Mouse (Mus musculus) spleen, adult 18-20 months (tissue): ENCODE measurements at regions not wholly inside any gene's neighbourhood (a gene's known extent, or its start where the extent isn't known, plus 50 kb on each side); places are given as distances from the start of the nearest gene placed in this dataset.

ENCODE experiments used
- DNase-seq, 2 experiments: peaks; one replicate each; pipeline ENCODE4 v3.0.0; 2022; ENCODE audit warnings: mixed read lengths in 2 of 2

- DNase-seq = no peak
These were observed 272.9 kb downstream of the Lnpk start for GRCm38 (mm10) chr2:74306301-74306700.

GRCm38 (mm10) chr2:74300885-74301451 lies 278.3 kb downstream of the Lnpk start:
- no peak for DNase-seq

- peak in 1 of 2 experiments; percentile 6 for DNase-seq
These were observed 278.9 kb downstream of the Lnpk start for GRCm38 (mm10) chr2:74300366-74300791.

- no peak for DNase-seq
These were observed 286.6 kb downstream of the Lnpk start for GRCm38 (mm10) chr2:74292641-74293040.

GRCm38 (mm10) chr2:74291416-74292396 lies 287.5 kb downstream of the Lnpk start:
- DNase-seq = no peak

- DNase-seq = no peak
These were observed 293.6 kb downstream of the Lnpk start for GRCm38 (mm10) chr2:74285624-74286023.

DNA sequence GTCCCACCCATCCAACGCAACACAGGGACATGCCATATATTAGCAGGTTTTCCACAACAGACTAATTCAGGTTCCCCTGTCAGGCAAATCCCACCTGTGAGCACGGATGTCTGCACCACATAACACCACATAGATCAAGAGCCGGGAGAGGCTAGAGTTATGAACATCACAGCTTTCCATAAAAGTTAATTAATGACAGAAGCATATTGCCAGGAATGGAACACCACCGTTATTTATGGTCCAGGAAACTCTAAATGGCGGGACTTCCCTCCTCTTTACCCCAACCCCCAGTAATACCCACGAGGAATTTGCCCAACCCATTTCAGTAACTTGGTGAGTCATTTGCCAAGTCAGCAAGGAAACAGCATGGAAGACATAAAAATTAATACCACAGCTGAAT lies 314.3 kb downstream of the Lnpk start:
- no peak for DNase-seq

- no peak for DNase-seq
These were observed 322.0 kb downstream of the Lnpk start for GRCm38 (mm10) chr2:74257034-74257781.

GRCm38 (mm10) chr2:74247521-74247920 lies 331.7 kb downstream of the Lnpk start:
- no peak for DNase-seq

- DNase-seq = no peak
These were observed 332.6 kb downstream of the Lnpk start for GRCm38 (mm10) chr2:74246631-74247030.

GRCm38 (mm10) chr2:74244203-74244602 lies 333.1 kb upstream of the Atp5g3 start:
- DNase-seq = no peak

GRCm38 (mm10) chr2:74243801-74244200 lies 332.7 kb upstream of the Atp5g3 start:
- no peak for DNase-seq

DNA sequence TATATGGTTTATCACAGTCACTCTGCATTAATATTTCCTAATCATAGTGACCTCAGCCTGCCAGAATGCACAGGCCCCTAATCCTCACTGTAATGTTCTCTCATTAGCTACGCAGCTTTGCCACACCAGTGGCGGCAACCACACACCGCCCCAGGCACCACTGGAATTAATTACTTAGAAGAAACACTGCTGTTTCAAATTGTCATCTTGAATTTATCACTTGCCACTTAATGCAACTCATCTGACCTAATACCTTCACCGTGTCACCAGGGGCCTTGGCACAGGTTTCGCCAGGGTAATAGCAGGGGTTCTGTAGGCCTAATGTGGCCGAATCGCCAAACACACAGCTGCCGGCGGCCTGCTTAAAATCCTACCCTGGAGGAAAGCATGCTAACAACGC lies 328.5 kb upstream of the Atp5g3 start:
- DNase-seq = no peak

GRCm38 (mm10) chr2:74217437-74217836 lies 306.3 kb upstream of the Atp5g3 start:
- DNase-seq = no peak

DNA sequence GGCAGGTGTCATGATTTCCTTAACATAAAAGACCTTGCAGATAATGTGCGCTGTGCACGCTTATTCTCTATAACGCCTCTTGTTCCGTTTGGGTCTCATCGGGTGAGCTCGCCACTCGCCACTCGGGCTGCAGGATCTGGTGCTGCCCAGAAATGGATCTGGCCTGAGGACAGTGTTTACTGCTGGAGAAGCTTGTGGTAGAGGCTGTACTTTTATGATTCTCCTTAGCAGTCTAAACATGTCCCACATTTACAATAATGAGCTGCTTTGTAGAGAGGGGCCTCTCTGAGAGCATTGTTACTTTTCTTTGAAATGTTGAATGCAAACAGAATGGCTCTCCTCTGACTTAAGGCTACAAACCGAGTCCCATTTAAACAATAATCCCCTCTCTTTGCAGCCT lies 299.1 kb upstream of the Atp5g3 start:
- no peak for DNase-seq

- DNase-seq = no peak
These were observed 298.3 kb upstream of the Atp5g3 start for GRCm38 (mm10) chr2:74209421-74209917.

DNA sequence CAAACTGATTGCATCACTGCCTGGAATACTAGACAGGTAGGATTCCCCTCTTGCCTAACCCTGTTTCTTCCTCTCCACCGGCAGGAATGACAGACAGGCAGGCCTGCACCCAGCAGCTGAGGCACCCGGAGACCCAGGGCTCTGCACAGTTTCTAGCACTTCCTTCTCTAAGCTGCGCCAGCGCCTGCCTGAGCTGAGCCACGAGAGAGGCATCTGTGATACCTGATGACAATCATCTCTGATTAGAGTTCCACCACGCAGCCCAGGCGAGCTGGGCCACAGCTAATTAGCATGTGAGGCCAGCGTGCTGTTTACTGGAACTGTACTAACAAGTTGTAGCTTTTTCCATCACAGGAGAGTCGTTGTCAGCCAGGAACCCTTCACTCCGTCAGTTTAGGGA lies 296.3 kb upstream of the Atp5g3 start:
- no peak for DNase-seq

GRCm38 (mm10) chr2:74202776-74203175 lies 291.6 kb upstream of the Atp5g3 start:
- no peak for DNase-seq

DNA sequence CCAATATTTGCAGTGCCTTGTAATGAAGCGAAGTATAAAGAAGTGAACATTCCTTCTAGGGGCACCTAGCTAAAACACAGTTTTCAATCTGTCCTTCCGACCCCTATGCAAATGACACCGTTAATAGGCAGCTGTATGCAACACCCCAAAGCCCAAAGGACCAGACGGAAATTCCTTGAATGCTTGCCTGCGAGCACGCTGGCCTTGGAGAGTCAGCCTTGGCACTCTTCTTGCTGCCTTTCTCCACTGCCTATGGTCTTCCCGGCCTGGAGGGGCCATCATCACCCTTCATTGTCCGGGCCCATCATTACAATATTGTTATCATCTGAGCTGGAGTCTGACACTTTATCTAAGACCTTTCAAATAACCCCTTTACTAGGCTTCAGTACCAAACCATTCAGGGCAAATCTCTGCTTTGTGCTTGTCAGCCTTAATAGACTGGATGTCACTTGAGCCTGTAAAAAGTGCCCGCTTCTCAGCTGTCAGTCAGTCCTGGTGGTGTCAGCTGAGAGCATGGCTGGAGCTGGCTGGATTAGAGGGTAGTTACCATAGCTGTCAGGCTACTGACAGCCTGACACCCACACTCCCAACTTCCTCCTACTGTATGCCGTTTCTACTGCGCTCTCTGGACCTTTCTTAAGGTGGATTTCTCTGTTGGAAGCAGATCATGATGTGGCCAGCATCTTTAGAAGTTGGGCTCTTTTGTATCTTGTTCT lies 290.6 kb upstream of the Atp5g3 start:
- no peak for DNase-seq

DNA sequence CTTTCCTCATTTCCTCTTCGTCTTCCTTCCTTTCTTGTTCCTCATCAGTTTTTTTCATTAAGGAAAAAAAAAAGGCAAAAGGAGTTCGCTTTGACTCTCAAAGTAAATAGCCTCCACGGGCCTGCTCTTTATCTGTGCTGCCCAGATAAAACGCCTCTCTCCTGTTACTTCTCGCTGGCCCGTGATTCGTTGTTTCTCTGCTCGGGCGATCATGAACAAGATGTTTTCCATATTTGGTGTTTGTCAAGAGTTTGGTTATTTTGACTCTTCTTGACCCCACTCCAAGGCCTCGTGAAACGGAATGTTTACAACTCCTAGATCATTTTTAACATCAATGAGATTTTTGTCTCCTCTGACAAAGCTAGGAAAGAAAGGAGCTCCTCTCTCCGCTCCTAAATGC lies 288.4 kb upstream of the Atp5g3 start:
- DNase-seq = no peak

GRCm38 (mm10) chr2:74187963-74188790 lies 277.1 kb upstream of the Atp5g3 start:
- no peak for DNase-seq

DNA sequence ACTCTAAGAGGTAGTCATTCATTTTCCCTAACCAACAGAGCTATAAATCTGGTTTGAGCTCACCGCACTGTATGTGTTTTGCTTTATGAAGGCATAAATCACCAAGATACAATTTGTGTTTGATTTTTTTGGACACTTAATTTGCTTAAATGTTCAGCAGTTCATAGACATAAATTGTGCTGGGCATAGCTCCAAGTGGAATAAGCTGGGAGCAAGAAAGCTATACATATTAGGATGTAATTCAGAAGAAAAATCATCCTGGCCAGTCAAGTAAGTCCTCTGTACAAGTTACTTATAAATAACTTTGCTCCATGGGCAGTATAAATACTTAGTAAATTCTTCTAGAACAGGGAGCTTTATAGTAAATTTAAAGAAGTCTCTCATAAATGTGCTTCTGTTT lies 267.0 kb upstream of the Atp5g3 start:
- DNase-seq = no peak
